Comparison of ENCODE assay signal across 18 mouse cellular contexts in the genomic region with DNA sequence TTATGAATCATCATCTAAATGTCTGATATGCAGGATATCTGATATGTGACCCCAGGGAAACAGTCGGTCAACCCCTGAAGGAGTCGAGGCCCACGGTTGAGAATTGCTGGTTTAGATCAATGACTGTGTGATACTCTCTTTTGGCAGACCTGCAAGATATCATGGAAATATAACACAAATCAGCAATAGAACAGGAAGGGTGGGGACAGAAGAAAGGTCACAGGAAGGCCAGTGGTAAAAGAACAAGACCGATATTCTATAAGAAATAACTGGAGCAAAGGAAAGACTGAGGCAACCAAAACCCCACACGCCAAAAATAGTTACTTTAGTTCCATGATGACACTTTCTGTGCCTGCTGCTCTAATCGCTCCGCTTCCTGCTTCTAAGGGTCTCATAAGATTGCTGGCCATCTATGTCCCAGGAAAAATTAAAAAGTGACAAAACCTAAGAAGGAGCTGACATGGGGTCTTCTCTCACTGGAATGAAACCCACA.
"Had no signal": no experiment of that assay in that cellular context is flagged by ENCODE, and none has a peak within 500 bp of the region (broad histone marks: within the 10 kb centered on the region; RNA-seq: fewer than 3 reads in every experiment).

No protein-coding gene starts in this region.

- H3K9ac ChIP-seq: liver, embryonic 13.5 days; lung, embryonic 14.5 days; midbrain, embryonic 13.5 days; neural tube, embryonic 12.5 days; neural tube, embryonic 15.5 days had no signal

- H3K4me3 ChIP-seq: liver, embryonic 13.5 days; midbrain, embryonic 13.5 days; neural tube, embryonic 12.5 days; neural tube, embryonic 15.5 days had no signal

- ATAC-seq: lung, postnatal 0 days; midbrain, embryonic 13.5 days had no signal

- DNase-seq: kidney, adult 9 months; kidney, postnatal 14 days; kidney, postnatal 4 days; layer of hippocampus, adult 9-11 months; liver, embryonic 13.5 days; lung, embryonic 14.5 days; right cerebral cortex, adult 18-20 months; right cerebral cortex, postnatal 14 days; right cerebral cortex, postnatal 4 days; thymus, adult 2 months; thymus, postnatal 14 days; thymus, postnatal 4 days had no signal

- H3K4me2 ChIP-seq: liver, embryonic 13.5 days; lung, embryonic 14.5 days; midbrain, embryonic 13.5 days; neural tube, embryonic 12.5 days; neural tube, embryonic 15.5 days had no signal

- H3K27me3 ChIP-seq: liver, embryonic 13.5 days; midbrain, embryonic 13.5 days; neural tube, embryonic 12.5 days; neural tube, embryonic 15.5 days had no signal

- H3K36me3 ChIP-seq: liver, embryonic 13.5 days; midbrain, embryonic 13.5 days; neural tube, embryonic 12.5 days; neural tube, embryonic 15.5 days had no signal

- H3K27ac ChIP-seq: liver, embryonic 13.5 days; macrophage; midbrain, embryonic 13.5 days; neural tube, embryonic 12.5 days; neural tube, embryonic 15.5 days; stomach, postnatal 0 days had no signal

- H3K4me1 ChIP-seq: liver, embryonic 13.5 days; midbrain, embryonic 13.5 days; neural tube, embryonic 12.5 days; neural tube, embryonic 15.5 days had no signal

- H3K9me3 ChIP-seq: liver, embryonic 13.5 days; midbrain, embryonic 13.5 days; neural tube, embryonic 12.5 days; neural tube, embryonic 15.5 days had no signal
